Mouse (Mus musculus) liver, embryonic 12.5 days (tissue): ENCODE data around the gene Hist1h4n. TPM values are rescaled to one million over a fixed set of nuclear protein-coding genes. Genes with fewer than 3 reads are reported as not detected.
"Not testable (repeated sequence)": the region's sequence is repeated elsewhere in the genome, so short reads cannot be mapped to it uniquely, and the experiment has no call there.

Source experiments
- ATAC-seq: fragments of 200-750 bp; cut with Nextera tagmentation; 2 replicates; pipeline ENCODE4 v1.8.0; 2017; ENCODE audit warnings: moderate number of reproducible peaks, mild to moderate bottlenecking, moderate library complexity
- H3K27ac ChIP-seq: fragments of 300-500 bp; sonication (generic); 2 replicates; pipeline ENCODE4 v1.5.1; 2016; ENCODE audit warnings: mild to moderate bottlenecking
- H3K27me3 ChIP-seq: fragments of 300-500 bp; sonication (generic); replicated peaks from 2 replicates; pipeline ENCODE4 v1.6.1; 2016; ENCODE audit warnings: mild to moderate bottlenecking, moderate library complexity
- H3K36me3 ChIP-seq: fragments of 300-500 bp; sonication (generic); 2 replicates; pipeline ENCODE4 v1.6.1; 2016; ENCODE audit warnings: mild to moderate bottlenecking, moderate library complexity
- H3K4me1 ChIP-seq: fragments of 300-500 bp; sonication (generic); 2 replicates; pipeline ENCODE4 v1.6.1; 2016
- H3K4me2 ChIP-seq: fragments of 300-500 bp; sonication (generic); 2 replicates; pipeline ENCODE4 v1.6.1; 2016; ENCODE audit warnings: mild to moderate bottlenecking, moderate library complexity
- H3K4me3 ChIP-seq: fragments of 300-500 bp; sonication (generic); 2 replicates; pipeline ENCODE4 v1.5.1; 2016; ENCODE audit warnings: mild to moderate bottlenecking, moderate library complexity
- H3K9ac ChIP-seq: fragments of 300-500 bp; sonication (generic); 2 replicates; pipeline ENCODE4 v1.6.1; 2016; ENCODE audit warnings: mild to moderate bottlenecking, moderate library complexity
- H3K9me3 ChIP-seq: fragments of 300-500 bp; sonication (generic); replicated peaks from 2 replicates; pipeline ENCODE4 v1.6.1; 2016; ENCODE audit warnings: mild to moderate bottlenecking, moderate library complexity
- WGBS: fragments of 180-500 bp; shearing (Covaris S2); methylation state at CpG from one replicate; pipeline ENCODE4 v1.1.7; 2016; ENCODE audit not compliant: insufficient replicate concordance; 5-methylcytosine and 5-hydroxymethylcytosine counted together
- polyA plus RNA-seq: library from polyadenylated mRNA; unstranded; fragments of >200 nt; fragmentation: Nextera tagmentation; extraction: Ambion mirVana; gene quantifications from 2 replicates; pipeline ENCODE4 v1.2.1, GENCODE M21; 2016

The Hist1h4n gene
- polyA plus RNA-seq, 1 experiment from 2014 or later = 25.3 TPM

DNA sequence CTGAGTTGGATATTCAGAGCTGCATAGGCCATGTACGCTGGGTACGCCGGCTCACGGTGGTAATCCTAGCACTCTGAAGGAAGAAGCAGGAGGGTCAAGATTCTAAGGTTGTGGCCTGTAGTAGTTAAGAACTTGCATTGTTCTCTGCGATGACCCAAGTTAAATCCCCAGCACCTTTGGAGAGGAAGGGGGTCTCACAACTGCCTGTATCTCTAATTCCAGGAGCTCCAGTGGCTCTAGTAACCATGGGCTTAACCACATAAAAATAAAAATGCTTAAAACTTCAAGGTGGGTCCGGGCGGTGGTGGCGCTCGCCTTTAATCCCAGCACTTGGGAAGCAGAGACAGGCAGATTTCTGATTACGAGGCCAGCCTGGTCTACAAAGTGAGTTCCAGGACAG, 1.7 kb downstream of the Hist1h4n start:
- Histone ChIP-seq H3K27ac (peak overlapping the region; percentile 82), H3K4me2 (peak overlapping the region; percentile 60), H3K4me3 (peak overlapping the region; percentile 38), H3K4me1 (peaks cover 18% of the 10 kb centered on the region), H3K9ac (peak overlapping the region; percentile 63), H3K36me3 (peaks cover 5% of the 10 kb centered on the region), H3K9me3 (no peaks in the 10 kb centered on the region), H3K27me3 (no peaks in the 10 kb centered on the region)
- no peak for ATAC-seq
- 74% methylated on average over 10 of the region's 10 CpGs for WGBS

DNA sequence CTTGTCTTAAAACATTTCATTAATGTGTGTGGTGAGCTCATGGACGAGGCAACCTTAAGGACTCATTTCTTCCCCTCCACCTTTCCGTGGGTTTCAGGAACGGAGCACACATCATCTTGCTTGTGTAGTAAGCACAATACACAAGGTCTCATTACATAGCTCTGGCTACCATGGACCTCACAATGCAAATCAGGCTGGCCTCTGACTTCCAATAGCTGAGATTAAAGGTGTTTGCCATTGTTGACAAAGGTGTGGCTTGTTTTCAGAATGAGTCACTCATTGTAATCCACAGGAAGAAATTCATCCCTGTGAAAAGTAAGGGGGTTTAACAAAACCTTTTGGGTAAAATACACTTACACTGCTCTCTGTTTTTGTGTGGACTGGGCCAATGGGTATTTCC, 3.5 kb downstream of the Hist1h4n start:
- Histone ChIP-seq H3K4me2 (no peak overlapping the region), H3K9me3 (no peaks in the 10 kb centered on the region), H3K27me3 (no peaks in the 10 kb centered on the region), H3K27ac (peak overlapping the region; percentile 82; the same call in 1 of the 2 replicates), H3K4me3 (no peak overlapping the region), H3K36me3 (peaks cover 5% of the 10 kb centered on the region), H3K9ac (0 out of 2 replicates have a peak overlapping the region, but pooled peaks have one; percentile 6), H3K4me1 (peaks cover 18% of the 10 kb centered on the region)
- 79% methylated on average over 3 of the region's 3 CpGs for WGBS
- ATAC-seq = no peak

DNA sequence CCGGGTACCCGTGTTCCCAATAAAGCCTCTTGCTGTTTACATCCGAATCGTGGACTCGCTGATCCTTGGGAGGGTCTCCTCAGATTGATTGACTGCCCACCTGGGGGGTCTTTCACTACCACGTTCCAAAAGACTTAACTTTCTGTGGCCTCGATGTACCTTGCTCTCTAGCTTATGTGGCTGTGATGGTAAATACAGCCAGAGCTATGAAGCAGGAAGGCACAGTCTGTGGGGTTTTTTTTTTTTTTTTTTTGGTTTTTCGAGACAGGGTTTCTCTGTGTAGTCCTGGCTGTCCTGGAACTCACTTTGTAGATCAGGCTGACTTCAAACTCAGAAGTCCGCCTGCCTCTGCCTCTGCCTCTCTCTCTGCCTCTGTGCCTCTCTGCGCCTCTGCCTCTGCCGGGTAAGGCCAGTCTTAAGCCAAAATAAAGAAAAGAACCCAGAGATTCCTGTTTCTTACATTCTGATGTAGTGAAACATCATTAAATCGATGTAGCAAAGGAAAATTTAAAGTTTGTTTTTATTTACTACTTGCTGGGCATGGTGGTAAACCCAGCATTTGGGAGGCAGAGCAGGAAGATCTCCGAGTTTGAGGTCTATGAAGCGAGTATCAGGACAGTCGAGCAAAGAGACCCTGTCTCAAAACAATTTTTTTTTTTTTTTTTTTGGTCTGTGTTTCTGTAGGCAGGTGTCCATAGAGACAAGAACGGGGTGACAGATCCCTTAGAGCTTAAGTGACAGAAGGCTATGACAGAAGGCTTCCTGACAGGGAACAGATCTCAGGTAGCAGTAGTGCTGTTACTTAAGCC, 11.7 kb downstream of the Hist1h4n start:
- peak; percentile 57; the same call in 1 of the 2 replicates for ATAC-seq

DNA sequence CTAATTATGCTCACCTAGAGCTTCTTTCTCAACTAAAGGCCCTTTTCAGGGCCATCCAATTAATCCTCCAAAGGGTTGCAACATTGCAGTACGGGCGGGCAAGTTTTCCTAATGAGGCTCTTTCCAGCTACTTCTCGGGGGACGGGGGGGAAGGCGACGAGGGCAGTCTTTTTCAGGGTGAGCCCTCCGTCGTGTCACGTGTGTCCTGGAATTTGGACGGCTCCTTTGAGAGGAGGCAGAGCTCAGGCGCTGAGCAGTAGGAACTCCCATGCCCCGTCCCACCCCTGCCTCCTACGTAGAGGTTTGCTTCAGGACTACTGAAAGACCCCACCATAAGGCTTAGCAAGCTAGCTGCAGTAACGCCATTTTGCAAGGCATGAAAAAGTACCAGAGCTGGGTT, 19.9 kb downstream of the Hist1h4n start:
- H3K9ac ChIP-seq = peak overlapping the region; percentile 59
- peak; percentile 65 for ATAC-seq
- not testable (repeated sequence) for H3K27me3 ChIP-seq, H3K36me3 ChIP-seq, H3K4me1 ChIP-seq, H3K9me3 ChIP-seq
- WGBS = under 1% methylated on average over 14 of the region's 14 CpGs
- H3K4me3 ChIP-seq = peak overlapping the region; percentile 28
- H3K4me2 ChIP-seq = peak overlapping the region; percentile 51
- peak overlapping the region; percentile 88 for H3K27ac ChIP-seq

More for the DNA sequence above, 11.7 kb downstream of the Hist1h4n start:
- not testable (repeated sequence) for H3K4me2 ChIP-seq, H3K4me1 ChIP-seq, H3K27ac ChIP-seq, H3K27me3 ChIP-seq, H3K36me3 ChIP-seq, H3K9ac ChIP-seq, H3K4me3 ChIP-seq, H3K9me3 ChIP-seq
- 73% methylated on average over 6 of the region's 16 CpGs for WGBS

DNA sequence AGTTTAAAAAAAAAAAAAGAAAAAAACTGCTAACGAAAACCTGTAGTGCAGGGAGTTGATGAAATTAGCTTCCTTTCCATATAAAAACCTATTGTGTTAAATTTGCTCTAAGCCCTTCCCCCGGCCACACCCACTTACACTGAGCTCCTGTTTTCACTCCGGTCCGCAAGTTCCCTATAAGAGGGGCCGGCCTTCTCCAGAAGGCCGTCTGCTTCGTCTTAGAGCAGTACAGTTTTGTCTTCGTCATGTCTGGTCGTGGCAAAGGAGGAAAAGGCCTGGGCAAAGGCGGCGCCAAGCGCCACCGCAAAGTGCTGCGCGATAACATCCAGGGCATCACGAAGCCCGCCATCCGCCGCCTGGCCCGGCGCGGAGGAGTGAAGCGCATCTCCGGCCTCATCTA, 20.5 kb downstream of the Hist1h4n start, which contains the start of gene Hist1h4m:
Hist1h4m (plus strand) TSS at position 208 of the 400 bp plus-strand sequence.
- Histone ChIP-seq H3K27ac (peak within 1 kb of the TSS; percentile 88), H3K9ac (peak within 1 kb of the TSS; percentile 59), H3K4me2 (peak within 1 kb of the TSS; percentile 51), H3K4me3 (peak within 1 kb of the TSS; percentile 28)
- peak; percentile 17 for ATAC-seq
- H3K27me3 ChIP-seq, H3K36me3 ChIP-seq, H3K4me1 ChIP-seq, H3K9me3 ChIP-seq: not testable (repeated sequence)
- WGBS = no CpG with 5 or more reads among the region's 24 CpGs

DNA sequence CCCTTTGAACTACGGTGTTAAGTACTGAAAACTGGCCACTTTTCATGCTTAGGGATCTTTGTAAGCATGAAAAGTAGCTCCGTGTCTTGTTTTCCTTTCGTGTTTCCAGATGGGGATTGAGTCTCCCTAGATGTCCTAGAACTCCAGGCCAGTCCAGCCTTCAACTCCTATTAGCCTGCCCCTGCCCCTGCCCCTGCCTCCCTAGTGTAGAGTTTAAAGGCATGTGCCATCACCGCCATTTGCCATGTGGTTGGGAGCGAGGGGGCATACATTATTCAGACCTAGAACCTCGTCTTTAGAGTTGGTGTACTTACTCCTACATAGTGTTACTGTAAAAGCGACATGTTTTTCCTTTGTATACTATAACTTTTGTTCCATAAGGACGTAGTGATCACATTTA, 20.9 kb downstream of the Hist1h4n start:
- not testable (repeated sequence) for ATAC-seq
- WGBS = no CpG with 5 or more reads among the region's 8 CpGs

DNA sequence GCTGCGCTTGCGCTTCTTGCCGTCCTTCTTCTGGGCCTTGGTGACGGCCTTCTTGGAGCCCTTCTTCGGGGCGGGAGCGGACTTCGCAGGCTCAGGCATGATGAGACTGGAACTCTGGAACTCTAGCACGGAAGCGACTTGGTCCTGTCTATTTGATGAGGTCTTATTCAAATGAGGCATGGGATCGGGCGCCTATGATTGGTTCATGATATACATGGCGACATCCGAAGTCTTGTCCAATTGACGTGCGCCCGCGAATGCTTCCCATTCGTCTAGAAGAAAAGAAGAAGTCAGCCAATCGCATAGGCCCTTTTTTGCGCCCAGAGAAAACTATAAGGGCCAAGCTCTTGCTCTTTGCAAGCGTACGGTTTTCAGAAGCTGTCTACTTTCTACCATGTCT, 21.9 kb downstream of the Hist1h4n start, which contains the start of the genes Hist1h2bq and Hist1h2ao:
Hist1h2bq (minus strand) TSS at position 125 of the 400 bp plus-strand sequence.
Hist1h2ao (plus strand) TSS at position 393 of the 400 bp plus-strand sequence.
- not testable (repeated sequence) for H3K4me2 ChIP-seq, H3K4me1 ChIP-seq, H3K36me3 ChIP-seq, H3K27ac ChIP-seq, H3K4me3 ChIP-seq, H3K9me3 ChIP-seq, H3K9ac ChIP-seq, H3K27me3 ChIP-seq
- peak; percentile 89 for ATAC-seq
- no CpG with 5 or more reads among the region's 23 CpGs for WGBS

More for the DNA sequence above, 20.9 kb downstream of the Hist1h4n start:
- not testable (repeated sequence) for H3K4me3 ChIP-seq, H3K4me2 ChIP-seq, H3K27ac ChIP-seq, H3K9me3 ChIP-seq, H3K36me3 ChIP-seq, H3K27me3 ChIP-seq, H3K9ac ChIP-seq, H3K4me1 ChIP-seq

DNA sequence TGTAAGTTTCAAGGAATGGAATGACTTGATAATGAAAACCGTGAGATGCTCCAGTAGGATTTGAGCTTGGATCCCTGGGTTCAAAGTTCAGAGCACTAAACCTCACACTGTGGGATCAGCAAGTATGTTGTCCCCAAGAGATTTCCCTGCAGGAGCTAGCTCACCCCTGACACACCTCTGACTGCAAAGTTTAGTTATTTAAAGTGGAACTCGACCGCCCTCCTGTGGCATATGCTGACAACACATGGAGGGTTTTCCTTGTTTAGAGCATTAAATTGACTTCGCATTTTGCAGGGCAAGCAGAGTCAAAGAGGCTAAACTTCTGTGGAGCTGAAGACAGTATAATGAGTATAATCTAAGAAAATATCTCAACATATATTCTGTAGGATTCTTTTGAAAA, 28.9 kb downstream of the Hist1h4n start:
- no CpG with 5 or more reads among the region's 4 CpGs for WGBS
- not testable (repeated sequence) for H3K4me3 ChIP-seq, H3K27me3 ChIP-seq, H3K9ac ChIP-seq, H3K9me3 ChIP-seq, H3K27ac ChIP-seq, H3K4me2 ChIP-seq, H3K36me3 ChIP-seq, H3K4me1 ChIP-seq
- ATAC-seq = peak; percentile 70

DNA sequence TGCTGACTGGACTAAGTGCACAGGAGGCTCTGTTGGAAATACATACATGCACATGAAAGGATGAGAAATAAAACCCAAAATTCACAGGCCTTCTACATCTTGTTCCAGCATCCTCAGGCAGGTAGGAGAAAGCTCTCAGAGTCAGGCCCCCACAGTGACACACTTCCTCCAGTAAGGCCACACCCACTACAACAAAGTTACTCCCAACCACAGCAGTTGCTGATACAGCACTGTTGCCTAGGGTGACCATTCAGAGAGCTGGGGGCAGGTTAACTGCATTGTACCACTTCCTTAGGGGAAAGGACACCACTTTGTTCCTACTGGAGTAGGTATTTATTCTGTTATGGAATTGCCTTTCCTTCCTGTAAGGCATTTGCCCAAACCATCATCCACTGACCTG, 34.8 kb downstream of the Hist1h4n start:
- not testable (repeated sequence) for H3K27me3 ChIP-seq, H3K4me3 ChIP-seq, H3K36me3 ChIP-seq, H3K27ac ChIP-seq, H3K9ac ChIP-seq, H3K9me3 ChIP-seq, H3K4me2 ChIP-seq, H3K4me1 ChIP-seq
- ATAC-seq = peak; percentile 83

DNA sequence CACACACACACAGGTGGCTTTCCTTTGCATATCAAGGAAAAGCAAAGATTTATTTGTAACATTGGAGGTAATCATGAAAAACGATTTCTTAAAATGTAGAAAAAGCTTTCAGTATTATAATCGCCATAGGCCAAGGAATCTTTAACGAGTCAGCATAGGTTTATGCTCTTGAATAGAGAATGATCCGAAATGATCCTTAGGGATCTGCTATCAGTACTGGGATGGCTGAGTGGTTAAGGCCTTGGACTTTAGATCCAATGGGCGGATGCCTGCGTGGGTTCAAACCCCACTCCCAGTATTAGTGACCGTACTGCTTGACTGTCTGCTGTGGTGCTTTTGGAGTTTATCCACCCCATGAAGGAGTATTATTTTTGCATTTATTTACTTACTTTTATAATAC, 36.4 kb downstream of the Hist1h4n start:
- Histone ChIP-seq H3K36me3 (no peaks in the 10 kb centered on the region), H3K9me3 (no peaks in the 10 kb centered on the region), H3K27ac (no peak overlapping the region), H3K4me1 (peaks cover 8% of the 10 kb centered on the region), H3K4me3 (no peak overlapping the region), H3K27me3 (no peaks in the 10 kb centered on the region), H3K9ac (no peak overlapping the region), H3K4me2 (no peak overlapping the region)
- WGBS = 82% methylated on average over 7 of the region's 7 CpGs
- no peak for ATAC-seq

DNA sequence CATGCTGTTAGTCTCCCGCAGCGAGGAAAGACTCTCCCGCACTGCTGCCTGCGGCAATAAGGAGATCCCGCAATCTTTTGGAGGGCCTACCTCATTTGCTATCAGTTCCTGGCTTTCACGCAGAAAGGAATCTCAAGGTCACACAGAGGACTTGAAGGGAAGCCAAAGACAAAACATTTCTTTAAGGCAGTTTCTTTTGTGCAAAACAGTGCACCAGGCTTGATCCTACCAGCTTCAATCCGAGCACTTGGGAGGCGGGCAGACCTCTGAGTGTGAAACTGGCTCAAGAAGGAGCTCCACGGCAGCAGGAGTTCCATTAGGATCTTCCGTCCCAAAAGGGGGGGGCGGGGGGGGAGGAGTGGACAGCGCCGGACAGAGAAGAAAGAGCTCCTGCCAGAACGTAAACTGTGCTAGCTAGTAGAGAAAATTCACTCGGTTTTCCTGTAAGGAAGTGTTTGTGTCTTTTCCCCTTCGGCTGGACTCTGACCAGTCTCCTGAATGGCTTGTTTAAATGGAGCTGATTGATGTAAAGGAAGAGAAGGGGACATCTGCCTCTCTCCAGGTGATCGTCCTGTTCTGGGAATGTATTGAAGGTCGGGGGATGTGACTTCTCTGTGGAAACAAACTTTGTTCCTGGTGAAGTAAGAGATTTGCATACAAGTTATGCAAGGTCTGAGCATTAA, 41.3 kb downstream of the Hist1h4n start:
- Histone ChIP-seq H3K9me3 (no peaks in the 10 kb centered on the region), H3K27ac (peak overlapping the region; percentile 51; the same call in 1 of the 2 replicates), H3K36me3 (no peaks in the 10 kb centered on the region), H3K4me3 (no peak overlapping the region; the same call in 1 of the 2 replicates), H3K4me2 (peak overlapping the region; percentile 54), H3K9ac (peak overlapping the region; percentile 52), H3K27me3 (no peaks in the 10 kb centered on the region), H3K4me1 (peaks cover 38% of the 10 kb centered on the region)
- 29% methylated on average over 18 of the region's 18 CpGs for WGBS
- ATAC-seq = no peak

DNA sequence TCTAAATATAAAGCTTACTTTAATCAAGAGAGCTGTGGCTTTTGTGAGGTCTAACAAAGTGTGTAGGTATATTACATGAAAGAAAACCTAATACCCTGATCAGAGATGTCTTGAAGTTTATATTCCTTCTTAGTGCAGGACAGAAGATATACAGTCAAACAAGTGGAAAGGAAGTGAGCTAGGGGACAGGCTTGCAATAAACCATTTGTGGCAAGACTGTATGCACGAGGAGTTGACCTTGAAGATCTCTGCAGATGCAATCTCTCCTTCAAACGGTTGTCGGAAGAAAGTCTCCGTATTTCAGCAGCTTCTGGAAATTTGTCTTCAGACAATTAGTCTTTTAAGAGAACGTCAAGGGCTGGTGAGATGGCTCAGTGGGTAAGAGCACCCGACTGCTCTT, 42.1 kb downstream of the Hist1h4n start:
- H3K36me3 ChIP-seq = no peaks in the 10 kb centered on the region
- peak overlapping the region; percentile 100; the same call in 1 of the 2 replicates for H3K27ac ChIP-seq
- H3K27me3 ChIP-seq = no peaks in the 10 kb centered on the region
- peaks cover 46% of the 10 kb centered on the region for H3K4me1 ChIP-seq
- WGBS = 49% methylated on average over 6 of the region's 6 CpGs
- peak overlapping the region; percentile 67; the same call in 1 of the 2 replicates for H3K4me2 ChIP-seq
- 0 out of 2 replicates have a peak overlapping the region, but pooled peaks have one; percentile 78 for H3K9ac ChIP-seq
- ATAC-seq = no peak
- H3K4me3 ChIP-seq = no peak overlapping the region
- no peaks in the 10 kb centered on the region for H3K9me3 ChIP-seq
